Mouse (Mus musculus) cerebral cortex, adult 2 months (tissue): ENCODE measurements around the gene Dnajc5g.

ENCODE experiments used
- WGBS: fragments of 180-500 bp; shearing (Covaris S2); methylation state at CpG from one replicate; pipeline ENCODE4 v1.1.7; 2018; 5-methylcytosine and 5-hydroxymethylcytosine counted together

Dnajc5g gene

GRCm38 (mm10) chr5:31108000-31108490 lies 2.0 kb downstream of the Dnajc5g start, which contains the start of gene Slc30a3:
Gene Slc30a3 (minus strand): TSS chr5:31108237.
- WGBS = 94% methylated on average over 18 of the region's 18 CpGs

DNA sequence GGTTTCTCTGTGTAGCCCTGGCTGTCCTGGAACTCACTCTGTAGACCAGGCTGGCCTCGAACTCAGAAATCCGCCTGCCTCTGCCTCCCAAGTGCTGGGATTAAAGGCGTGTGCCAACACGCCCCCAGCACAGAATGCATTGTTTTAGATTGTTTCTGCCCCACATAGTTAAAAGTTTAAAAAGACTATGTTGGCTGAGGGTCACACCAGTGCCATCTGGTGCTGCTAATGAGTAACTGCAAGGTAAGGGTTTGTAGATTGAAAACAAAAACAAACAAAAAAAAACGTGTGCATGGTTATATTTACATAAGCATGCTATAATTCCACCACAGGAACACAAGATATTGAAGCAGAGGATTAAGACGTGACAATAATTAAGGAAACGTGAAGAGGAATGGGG lies 4.7 kb downstream of the Dnajc5g start:
- WGBS = 34% methylated on average over 7 of the region's 7 CpGs

DNA sequence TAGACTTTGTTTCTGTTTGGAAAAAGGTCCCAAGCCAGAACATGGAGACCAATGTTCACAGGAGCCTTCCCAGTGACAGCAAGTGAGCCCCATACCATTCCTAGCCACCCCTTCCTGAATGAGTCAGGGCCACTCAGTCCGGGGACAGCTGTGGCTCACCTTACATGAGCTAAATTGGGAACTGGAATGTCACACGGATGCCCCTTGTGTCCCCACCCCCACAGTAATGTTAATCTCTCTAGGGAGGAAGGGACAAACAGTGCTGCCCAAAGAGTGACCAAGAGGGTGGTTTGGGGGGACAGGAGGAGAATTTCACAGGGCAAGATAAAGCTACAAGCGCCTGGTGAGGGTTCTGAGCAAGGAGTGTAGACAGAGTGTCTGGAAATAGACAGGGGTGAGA lies 10.3 kb downstream of the Dnajc5g start, which contains the start of gene Trim54:
Gene Trim54 (plus strand): TSS at position 359 of the 400 bp plus-strand sequence.
- WGBS = 53% methylated on average over 3 of the region's 3 CpGs

- 42% methylated on average over 10 of the region's 10 CpGs for WGBS
Measured at GRCm38 (mm10) chr5:31116912-31117311, 10.8 kb downstream of the Dnajc5g start.

GRCm38 (mm10) chr5:31121111-31121510 lies 15.0 kb downstream of the Dnajc5g start:
- 44% methylated on average over 8 of the region's 8 CpGs for WGBS

DNA sequence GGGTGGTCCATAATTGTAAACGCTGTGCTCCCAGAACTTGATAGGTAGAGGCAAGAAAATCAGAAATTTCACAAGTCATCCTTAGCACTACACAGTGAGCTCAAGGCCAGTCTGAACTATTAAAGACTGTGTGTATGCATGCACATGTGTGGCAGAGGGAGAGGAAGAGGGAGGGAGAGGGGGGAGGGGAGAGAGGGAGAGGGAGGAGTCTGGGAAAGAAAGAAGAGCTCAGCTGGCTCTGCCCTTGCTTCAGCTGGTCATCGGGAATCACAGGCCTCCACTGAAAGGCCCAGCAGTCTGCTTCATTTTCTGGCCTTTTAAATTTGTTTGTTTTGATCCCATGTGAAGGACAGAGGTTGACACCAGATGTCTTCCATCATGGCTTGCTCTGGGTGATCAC lies 17.4 kb downstream of the Dnajc5g start:
- 46% methylated on average over 2 of the region's 2 CpGs for WGBS

DNA sequence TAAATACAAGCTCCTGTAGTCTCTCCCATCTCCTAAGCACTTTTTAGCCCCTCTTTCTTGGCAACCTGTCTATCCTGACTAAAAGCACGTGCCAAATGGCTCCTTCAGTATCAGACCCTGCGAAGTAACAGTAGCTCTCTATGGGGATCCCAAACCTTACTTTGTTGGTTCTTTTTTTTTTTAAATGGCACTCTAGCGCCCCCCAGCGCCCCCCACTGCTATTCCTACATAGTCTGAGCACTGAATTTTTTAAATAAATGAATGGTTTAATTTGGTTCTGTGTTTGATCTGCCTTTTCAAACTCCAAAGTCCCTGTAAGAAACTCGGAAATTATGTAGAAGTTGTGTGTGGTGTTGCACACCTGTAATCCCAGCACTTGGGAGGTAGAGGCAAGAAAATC lies 20.0 kb downstream of the Dnajc5g start:
- WGBS = 46% methylated on average over 5 of the region's 5 CpGs

DNA sequence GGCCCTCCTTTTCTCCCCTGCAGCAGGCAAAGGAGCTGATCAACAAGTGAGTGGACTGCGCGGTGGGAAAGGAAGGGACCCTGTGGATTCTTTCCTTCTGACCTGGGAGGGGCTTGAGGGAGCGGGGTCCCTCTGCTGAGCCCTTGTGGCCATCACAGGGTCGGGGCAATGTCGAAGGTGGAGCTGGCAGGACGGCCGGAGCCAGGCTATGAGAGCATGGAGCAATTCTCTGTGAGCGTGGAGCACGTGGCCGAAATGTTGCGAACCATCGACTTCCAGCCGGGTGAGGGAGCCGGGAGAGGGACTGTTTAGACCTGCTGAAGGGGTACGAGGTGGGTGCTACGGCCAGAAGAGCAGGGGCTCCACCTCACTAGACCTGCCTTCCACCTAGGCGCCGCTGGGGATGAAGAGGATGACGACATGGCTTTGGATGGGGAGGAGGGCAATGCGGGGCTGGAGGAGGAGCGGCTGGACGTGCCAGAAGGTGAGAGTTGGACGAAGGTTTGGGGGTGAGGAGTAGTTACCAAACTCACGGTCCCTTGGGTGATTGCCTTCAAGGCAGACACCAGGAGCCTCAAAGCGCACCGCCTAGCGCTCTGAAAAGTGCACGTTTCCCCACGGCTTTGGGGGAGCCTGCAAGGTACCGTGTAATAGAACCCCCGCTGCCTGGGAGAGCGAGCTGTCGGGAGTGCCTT lies 30.8 kb downstream of the Dnajc5g start:
- WGBS = 2% methylated on average over 33 of the region's 33 CpGs

- WGBS = under 1% methylated on average over 13 of the region's 13 CpGs
Measured at GRCm38 (mm10) chr5:31137658-31138057, 31.6 kb downstream of the Dnajc5g start.

GRCm38 (mm10) chr5:31138241-31138967 lies 32.3 kb downstream of the Dnajc5g start, which contains the start of gene Ucn:
Gene Ucn (minus strand): TSS chr5:31138829.
- WGBS = 2% methylated on average over 50 of the region's 52 CpGs

DNA sequence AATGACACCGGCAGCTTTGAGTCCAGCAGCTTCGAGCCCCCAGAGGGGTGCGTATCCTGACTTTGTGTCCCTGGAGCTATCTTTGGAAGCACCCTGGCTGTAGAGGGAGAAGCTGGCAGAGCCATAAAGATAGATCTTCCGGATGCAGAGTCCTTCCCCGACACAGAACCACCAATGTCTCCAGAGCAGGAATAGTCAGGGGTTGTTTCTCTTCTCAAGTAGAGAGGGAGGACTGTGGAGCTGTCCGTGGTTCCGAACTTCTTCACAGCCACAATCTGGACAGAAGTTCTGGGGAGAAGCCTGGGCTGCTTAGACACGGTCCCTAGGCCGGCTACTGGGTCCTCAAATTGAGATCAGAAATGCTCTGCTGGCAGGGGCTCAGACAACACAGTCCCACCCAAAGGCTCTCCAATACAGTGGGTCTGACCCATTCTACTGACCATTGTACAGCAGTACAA lies 32.9 kb downstream of the Dnajc5g start:
- 20% methylated on average over 9 of the region's 9 CpGs for WGBS

- 53% methylated on average over 4 of the region's 4 CpGs for WGBS
Measured at GRCm38 (mm10) chr5:31149781-31150180, 43.7 kb downstream of the Dnajc5g start.

- WGBS = 88% methylated on average over 3 of the region's 3 CpGs
Measured at GRCm38 (mm10) chr5:31151746-31152145, 45.7 kb downstream of the Dnajc5g start.

GRCm38 (mm10) chr5:31153516-31154151 lies 47.5 kb downstream of the Dnajc5g start:
- 16% methylated on average over 6 of the region's 6 CpGs for WGBS

GRCm38 (mm10) chr5:31154152-31154553 lies 48.1 kb downstream of the Dnajc5g start, which contains the start of gene Mpv17:
Gene Mpv17 (minus strand): TSS chr5:31154251.
- WGBS = under 1% methylated on average over 19 of the region's 19 CpGs
